Mouse (Mus musculus) heart, postnatal 4 days (tissue): ENCODE measurements around the gene Gprc5d. TPM values are rescaled to one million over a fixed set of nuclear protein-coding genes. Genes with fewer than 3 reads are reported as not detected.
A peak's percentile ranks its signal among the peaks of the same experiment; 100 is the strongest.

ENCODE experiments used
- DNase-seq: peaks from one replicate; pipeline ENCODE4 v3.0.0; 2021
- total RNA-seq, 2 experiments: library from RNA; stranded (reverse); gene quantifications; 2 replicates each; pipeline ENCODE4 v1.2.3; 2021

Gene Gprc5d
- total RNA-seq, 2 experiments from 2014 or later = 0.26 TPM; not detected in 1

- DNase-seq = peak; percentile 67
These were observed 52.7 kb downstream of the Gprc5d start, which contains the start of gene Gprc5a for GRCm38 (mm10) chr6:135065236-135065957. Gprc5a (plus strand) TSS chr6:135065651.

- no peak for DNase-seq
These were observed 53.5 kb downstream of the Gprc5d start for GRCm38 (mm10) chr6:135064621-135065020.

- no peak for DNase-seq
These were observed 57.4 kb downstream of the Gprc5d start for GRCm38 (mm10) chr6:135060728-135061127.

Other genes starting within 250 kb of the Gprc5d start
- 1 to 10 TPM; 6.3 to 6.6 TPM for gene Gpr19, start 219.7 kb downstream of the Gprc5d start, total RNA-seq
- gene Cdkn1b, start 197.9 kb downstream of the Gprc5d start, total RNA-seq = 10 to 100 TPM; 46.1 to 47.7 TPM
- 10 to 100 TPM; 29.5 to 36.8 TPM for gene Apold1, start 136.6 kb downstream of the Gprc5d start, total RNA-seq
- gene Ddx47, start 106.7 kb downstream of the Gprc5d start, total RNA-seq = 10 to 100 TPM; 42.2 to 44.1 TPM
- gene Gprc5a, start 52.6 kb downstream of the Gprc5d start, total RNA-seq = 1 to 10 TPM; 3.7 to 4.0 TPM
- 1 to 10 TPM; 7.2 to 8.0 TPM for gene Fam234b, start 79.7 kb upstream of the Gprc5d start, total RNA-seq
- 10 to 100 TPM; 45.0 to 59.6 TPM for gene Hebp1, start 79.7 kb upstream of the Gprc5d start, total RNA-seq
- under 1 TPM; 0.81 to 0.88 TPM for gene Gsg1, start 136.1 kb upstream of the Gprc5d start, total RNA-seq
- gene Pbp2, start 192.1 kb upstream of the Gprc5d start, total RNA-seq = not detected
- gene Emp1, start 244.3 kb upstream of the Gprc5d start, total RNA-seq = 100 to 1,000 TPM; 233 to 234 TPM